In the genomic region with DNA sequence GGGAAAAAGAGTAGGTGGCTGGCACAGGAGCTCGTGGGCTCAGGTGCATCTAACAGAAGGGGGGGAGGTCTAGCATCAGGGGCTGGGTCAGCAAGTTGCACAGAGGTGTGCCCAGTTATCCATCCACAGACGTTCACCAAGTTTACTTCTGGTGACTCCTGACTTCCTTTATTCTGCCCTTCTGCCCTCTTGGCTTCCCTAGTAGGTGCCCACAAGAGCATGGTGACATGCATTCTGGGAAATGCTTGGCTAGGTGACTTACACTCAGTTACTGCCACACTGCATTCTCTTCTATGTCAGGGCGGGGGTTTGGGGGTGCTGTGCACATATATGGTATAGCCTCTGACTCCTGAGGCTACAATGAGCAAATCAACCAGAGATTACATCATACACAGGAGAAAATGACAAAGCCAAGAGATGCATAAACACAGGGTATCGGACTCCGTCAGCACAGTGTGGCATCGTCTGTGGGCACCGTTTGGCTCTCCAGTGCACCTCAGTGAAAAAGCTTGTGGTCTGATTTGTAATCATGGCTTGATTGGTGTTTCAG, we compare ENCODE assay signal across 14 mouse cellular contexts. TPM values are rescaled to one million over a fixed set of nuclear protein-coding genes. Genes with fewer than 3 reads are reported as not detected.
DNase-seq lines count a peak whose midpoint lies in the region; ATAC-seq and TF ChIP-seq lines count a peak whose summit lies in the region.
"Had no signal": no experiment of that assay in that cellular context is flagged by ENCODE, and none has a peak within 500 bp of the region (broad histone marks: within the 10 kb centered on the region; RNA-seq: fewer than 3 reads in every experiment).

No protein-coding gene starts in this region.

- no peak overlapping the region for H3ac ChIP-seq in C2C12 (ENCODE audit: control insufficient read depth, insufficient read length, low read depth)

- WGBS in kidney, adult 2 months, result 70% methylated on average over 7 of the region's 7 CpGs
- WGBS in embryonic facial prominence, embryonic 14.5 days, result 80% methylated on average over 7 of the region's 7 CpGs
- 86% methylated on average over 7 of the region's 7 CpGs for WGBS in limb, embryonic 13.5 days

- H3K79me2 ChIP-seq in C2C12 (ENCODE audit: control insufficient read depth, insufficient read depth), result peaks cover 28% of the 10 kb centered on the region

- no peaks in the 10 kb centered on the region for H3K36me3 ChIP-seq in kidney, adult 2 months (ENCODE audit: control insufficient read depth, insufficient read depth, low read length)
- no peaks in the 10 kb centered on the region for H3K36me3 ChIP-seq in C2C12 (ENCODE audit: control insufficient read depth, insufficient read depth)
- no peaks in the 10 kb centered on the region for H3K36me3 ChIP-seq in embryonic facial prominence, embryonic 14.5 days (ENCODE audit: control insufficient read depth, insufficient read depth, low read length)
- 0 out of 2 replicates have a peak, but pooled peaks cover 5% of the 10 kb centered on the region for H3K36me3 ChIP-seq in limb, embryonic 13.5 days
- H3K36me3 ChIP-seq: forebrain, embryonic 12.5 days had no signal

- H3K27ac ChIP-seq in kidney, adult 2 months (ENCODE audit: insufficient read depth, low read depth, low read length), result peak overlapping the region; percentile 8; the same call in 1 of the 2 replicates
- no peak overlapping the region for H3K27ac ChIP-seq in embryonic facial prominence, embryonic 14.5 days (replicated peaks; ENCODE audit: low read depth, low read length)
- H3K27ac ChIP-seq in limb, embryonic 13.5 days, result 0 out of 2 replicates have a peak overlapping the region, but pooled peaks have one; percentile 28
- H3K27ac ChIP-seq: forebrain, embryonic 12.5 days had no signal

- no peak for TF ChIP-seq CTCF in kidney, adult 2 months (conservative IDR thresholded peaks at IDR 0.05; ENCODE audit: insufficient read depth, insufficient read length, low read depth, low read length)
- TF ChIP-seq CTCF in C2C12 (IDR thresholded peaks at IDR 0.05; ENCODE audit: control insufficient read depth, insufficient read depth, insufficient read length), result no peak

- no peaks in the 10 kb centered on the region for H3K27me3 ChIP-seq in kidney, adult 2 months (replicated peaks; ENCODE audit: control insufficient read depth, insufficient read depth, low read length)
- no peaks in the 10 kb centered on the region for H3K27me3 ChIP-seq in C2C12 (ENCODE audit: control insufficient read depth, insufficient read depth, insufficient read length)
- H3K27me3 ChIP-seq in embryonic facial prominence, embryonic 14.5 days (replicated peaks; ENCODE audit: control insufficient read depth, insufficient read depth, low read length), result no peaks in the 10 kb centered on the region
- H3K27me3 ChIP-seq in limb, embryonic 13.5 days, result no peaks in the 10 kb centered on the region
- H3K27me3 ChIP-seq: forebrain, embryonic 12.5 days had no signal

- H3K9ac ChIP-seq in embryonic facial prominence, embryonic 14.5 days (ENCODE audit: low read depth, low read length), result no peak overlapping the region
- H3K9ac ChIP-seq in limb, embryonic 13.5 days, result no peak overlapping the region
- H3K9ac ChIP-seq: forebrain, embryonic 12.5 days had no signal

- no peak for ATAC-seq in embryonic facial prominence, embryonic 14.5 days (ENCODE audit: low read depth)
- no peak for ATAC-seq in limb, embryonic 13.5 days (ENCODE audit: low FRiP score, low read depth)
- ATAC-seq: inflammation-experienced regulatory T-cells, adult 6 months; midbrain, embryonic 16.5 days had no signal

- no peaks in the 10 kb centered on the region for H3K9me3 ChIP-seq in embryonic facial prominence, embryonic 14.5 days (ENCODE audit: control insufficient read depth, low read length)
- no peaks in the 10 kb centered on the region for H3K9me3 ChIP-seq in limb, embryonic 13.5 days
- H3K9me3 ChIP-seq: forebrain, embryonic 12.5 days had no signal

- peak overlapping the region; percentile 35; the same call in 1 of the 2 replicates for H3K4me2 ChIP-seq in embryonic facial prominence, embryonic 14.5 days (ENCODE audit: low read depth, low read length)
- peak overlapping the region; percentile 24; the same call in 1 of the 2 replicates for H3K4me2 ChIP-seq in limb, embryonic 13.5 days (replicated peaks)
- H3K4me2 ChIP-seq: forebrain, embryonic 12.5 days had no signal

- no peak overlapping the region for H3K4me3 ChIP-seq in kidney, adult 2 months (ENCODE audit: insufficient read depth, low read depth, low read length)
- no peak overlapping the region for H3K4me3 ChIP-seq in C2C12 (ENCODE audit: insufficient read depth, poor library complexity, severe bottlenecking)
- no peak overlapping the region for H3K4me3 ChIP-seq in embryonic facial prominence, embryonic 14.5 days (ENCODE audit: low read depth, low read length)
- no peak overlapping the region for H3K4me3 ChIP-seq in limb, embryonic 13.5 days
- H3K4me3 ChIP-seq: forebrain, embryonic 12.5 days had no signal

- peaks cover 1% of the 10 kb centered on the region for H3K79me3 ChIP-seq in C2C12 (ENCODE audit: low read depth)

- peak; percentile 74 for DNase-seq in kidney, adult 2 months
- no peak for DNase-seq in kidney, adult 18-20 months
- no peak for DNase-seq in embryonic facial prominence, embryonic 14.5 days (ENCODE audit: low spot score)
- no peak for DNase-seq in left cerebral cortex, postnatal 10 days (ENCODE audit: extremely low spot score in 1 of 2, low spot score in 2 of 2)
- DNase-seq in adrenal gland, adult 8-10 months, result no peak
- DNase-seq: cerebellum, adult 2 months; lung, postnatal 14 days; right cerebral cortex, adult 18-20 months; thymus, adult 18-20 months had no signal

- no peak for TF ChIP-seq POLR2A in kidney, adult 2 months (IDR thresholded peaks at IDR 0.05; ENCODE audit: low read depth, low read length)

- intact Hi-C loops in left cerebral cortex, postnatal 10 days (cut with DNase I), result no loop called here

- peaks cover 41% of the 10 kb centered on the region for H3K4me1 ChIP-seq in kidney, adult 2 months (ENCODE audit: control insufficient read depth, insufficient read depth, low read length)
- H3K4me1 ChIP-seq in embryonic facial prominence, embryonic 14.5 days (ENCODE audit: control insufficient read depth, insufficient read depth, low read length), result peaks cover 51% of the 10 kb centered on the region
- H3K4me1 ChIP-seq in limb, embryonic 13.5 days, result peaks cover 89% of the 10 kb centered on the region

TF ChIP-seq in C2C12, 6 proteins besides CTCF, POLR2A, EP300 and RAD21:
- TF ChIP-seq MAX (IDR thresholded peaks at IDR 0.05), result no peak
- TF ChIP-seq MYOG (IDR thresholded peaks at IDR 0.05; ENCODE audit: control insufficient read depth, extremely low read depth, insufficient read length), result no peak
- TF ChIP-seq FOSL1 (IDR thresholded peaks at IDR 0.05; ENCODE audit: insufficient read depth, low read length, poor library complexity, severe bottlenecking), result no peak
- TF ChIP-seq USF1 (IDR thresholded peaks at IDR 0.05; ENCODE audit: low read depth), result no peak
- TF ChIP-seq CEBPB (IDR thresholded peaks at IDR 0.05; ENCODE audit: low read depth), result peak; percentile 32
- no peak for TF ChIP-seq MYOD1 (IDR thresholded peaks at IDR 0.05; ENCODE audit: control insufficient read depth, insufficient read length, low read depth)

RNA-seq across cellular contexts. Expression of a gene that starts 54.5 kb away (rescaled TPM):
- 33.5 and 37.0 TPM in 2 replicates for polyA plus RNA-seq in kidney, adult 2 months (2012; rRNA removed)
- 6.3 TPM for polyA plus RNA-seq in C2C12 (2012; fragmentation: generic; extraction: Trizol)
- 17.0 and 19.3 TPM in 2 replicates for polyA plus RNA-seq in embryonic facial prominence, embryonic 14.5 days (2014; fragmentation: Nextera tagmentation; extraction: Ambion mirVana)
- polyA plus RNA-seq in limb, embryonic 13.5 days (2015; fragmentation: Nextera tagmentation; extraction: Ambion mirVana), result 33.8 and 34.8 TPM in 2 replicates
- total RNA-seq in left cerebral cortex, postnatal 10 days (2021), result 10 to 100 TPM; 15.4 to 15.6 TPM
- total RNA-seq in adrenal gland, adult 8-10 months (2022), result 10 to 100 TPM; 27.0 to 49.6 (median 37.1) TPM
